Mouse (Mus musculus) liver, adult 2 months (tissue): ENCODE data around the gene Apol6. TPM values are rescaled to one million over a fixed set of nuclear protein-coding genes. Genes with fewer than 3 reads are reported as not detected.

Source experiments
- DNase-seq: peaks from one replicate; pipeline ENCODE4 v3.0.0-alpha.2; 2011; ENCODE audit warnings: low read depth, low spot score; ENCODE audit errors: extremely low read depth
- H3K27ac ChIP-seq: fragments of 200-500 bp; replicated peaks from 2 replicates; pipeline ENCODE4 v1.5.1; 2012; ENCODE audit warnings: low read depth, mild to moderate bottlenecking, control low read depth, inconsistent platforms, low read length; ENCODE audit not compliant: insufficient read depth
- H3K27me3 ChIP-seq: fragments of 200-500 bp; 2 replicates; pipeline ENCODE4 v1.6.1; 2012; ENCODE audit warnings: mild to moderate bottlenecking, moderate library complexity, low read length, inconsistent platforms; ENCODE audit not compliant: control insufficient read depth, insufficient read depth
- H3K36me3 ChIP-seq: fragments of 200-500 bp; 2 replicates; pipeline ENCODE4 v1.6.1; 2012; ENCODE audit warnings: low read length, inconsistent platforms; ENCODE audit not compliant: control insufficient read depth, insufficient read depth
- H3K4me1 ChIP-seq: fragments of 200-500 bp; 2 replicates; pipeline ENCODE4 v1.6.1; 2011; ENCODE audit warnings: low read length; ENCODE audit not compliant: control insufficient read depth, insufficient read depth
- H3K4me3 ChIP-seq: fragments of 200-500 bp; 2 replicates; pipeline ENCODE4 v1.5.1; 2011; ENCODE audit warnings: low read depth, mild to moderate bottlenecking, control low read depth, low read length, moderate library complexity; ENCODE audit not compliant: insufficient read depth
- H3K79me2 ChIP-seq: fragments of 200-500 bp; 2 replicates; pipeline ENCODE4 v1.6.1; 2012; ENCODE audit warnings: inconsistent platforms, mild to moderate bottlenecking, low read length, moderate library complexity; ENCODE audit not compliant: control insufficient read depth, insufficient read depth
- H3K9ac ChIP-seq: fragments of 200-500 bp; 2 replicates; pipeline ENCODE4 v1.6.1; 2012; ENCODE audit warnings: low read depth, mild to moderate bottlenecking, control low read depth, inconsistent platforms, low read length
- CTCF ChIP-seq: fragments of 200-500 bp; IDR thresholded peaks from 2 replicates; pipeline ENCODE4 v1.5.1; 2011; ENCODE audit warnings: low read depth, low read length, control low read depth
- POLR2A ChIP-seq: fragments of 200-500 bp; IDR thresholded peaks from 2 replicates; pipeline ENCODE4 v1.6.1; 2011; ENCODE audit warnings: low read length, control low read depth; ENCODE audit not compliant: insufficient read depth; ENCODE audit errors: extremely low read depth
- WGBS: fragments of 180-500 bp; shearing (Covaris S2); methylation state at CpG from one replicate; pipeline ENCODE4 v1.1.7; 2018; 5-methylcytosine and 5-hydroxymethylcytosine counted together
- polyA plus RNA-seq: library from polyadenylated mRNA; depleted of rRNA; stranded (reverse); fragments of >200 nt; gene quantifications from 2 replicates; pipeline ENCODE4 v1.2.3, GENCODE M21; 2012; rRNA removed
- total RNA-seq: library from RNA; depleted of rRNA; stranded (reverse); fragments of >200 nt; gene quantifications from 2 replicates; pipeline ENCODE4 v1.2.3, GENCODE M21; 2014; rRNA removed

Gene Apol6
- 0.07 and 0.37 TPM in 2 replicates for total RNA-seq
- 0.04 TPM in 1 of 2 replicates, not detected in the other for polyA plus RNA-seq

DNA sequence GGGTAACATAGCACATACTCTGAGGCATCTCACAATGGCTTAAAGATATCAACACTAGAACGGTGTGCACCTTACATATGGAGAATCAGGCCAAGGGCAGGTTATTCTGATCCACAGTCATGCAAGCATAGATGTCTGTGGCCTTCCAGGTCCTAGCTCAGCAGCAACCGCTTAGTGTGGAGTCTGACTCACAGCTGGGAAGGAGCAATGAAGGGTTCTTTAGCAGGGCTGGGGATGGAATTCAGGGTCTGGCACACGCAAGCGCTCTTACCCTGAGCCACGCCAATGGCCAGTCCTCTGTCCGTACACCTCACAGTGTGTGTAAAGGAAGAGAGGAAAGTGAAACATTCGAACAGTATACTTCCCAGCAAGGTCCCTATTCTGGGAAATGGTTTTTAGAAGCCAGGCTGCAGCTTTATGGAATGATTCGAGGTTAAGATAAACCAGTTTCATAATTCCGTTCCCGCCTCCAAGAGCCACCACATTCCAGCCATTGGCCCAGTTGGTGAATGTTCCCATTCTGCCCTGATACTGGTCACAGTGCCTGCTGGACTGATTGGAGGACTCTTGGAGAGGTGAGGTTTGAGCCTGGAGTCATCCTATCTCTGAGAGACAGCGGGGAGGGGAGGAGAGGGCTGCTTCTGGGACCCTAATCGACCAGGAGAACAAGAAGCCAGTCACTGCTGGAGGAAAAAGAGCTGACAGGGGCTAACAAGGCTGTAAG is at the start of gene Apol6:
Apol6 (plus strand) TSS at position 133 of the 724 bp plus-strand sequence.
- Histone ChIP-seq H3K9ac (no peak within 1 kb of the TSS), H3K27ac (no peak within 1 kb of the TSS), H3K36me3 (no peaks in the 10 kb centered on the region), H3K4me1 (no peaks in the 10 kb centered on the region), H3K79me2 (no peaks in the 10 kb centered on the region), H3K27me3 (no peaks in the 10 kb centered on the region), H3K4me3 (no peak within 1 kb of the TSS)
- no peak for TF ChIP-seq CTCF
- no peak for TF ChIP-seq POLR2A
- no peak for DNase-seq
- WGBS, result 92% methylated on average over 12 of the region's 12 CpGs

DNA sequence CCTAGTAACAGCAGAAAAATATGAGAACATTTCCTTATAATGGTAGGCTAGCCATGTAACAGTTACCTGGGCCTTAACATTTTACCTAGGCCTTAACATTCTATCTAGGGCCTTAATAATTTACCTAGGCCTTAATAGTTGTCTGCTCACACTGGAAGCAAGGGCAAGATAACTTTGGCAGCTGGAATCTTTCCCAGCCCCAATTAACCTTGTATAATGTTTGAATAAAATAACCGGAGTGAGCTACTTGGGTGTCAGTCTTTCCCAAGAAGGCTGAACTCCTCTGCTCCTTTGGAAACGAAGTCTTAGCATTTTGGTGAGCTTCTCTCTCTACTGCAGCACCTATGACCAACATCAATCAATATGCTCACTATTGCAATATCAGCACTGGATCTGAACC is 46.5 kb upstream of the Apol6 start:
- Histone ChIP-seq H3K27ac (no peak overlapping the region), H3K9ac (no peak overlapping the region), H3K4me3 (no peak overlapping the region), H3K36me3 (no peaks in the 10 kb centered on the region), H3K4me1 (no peaks in the 10 kb centered on the region), H3K27me3 (no peaks in the 10 kb centered on the region), H3K79me2 (no peaks in the 10 kb centered on the region)
- TF ChIP-seq POLR2A (no peak), CTCF (no peak)
- DNase-seq, result no peak
- WGBS, result 79% methylated on average over 2 of the region's 2 CpGs

- WGBS, result 56% methylated on average over 21 of the region's 21 CpGs
- no peaks in the 10 kb centered on the region for H3K4me1 ChIP-seq
- no peak for DNase-seq
- H3K4me3 ChIP-seq, result no peak overlapping the region
- no peak overlapping the region for H3K27ac ChIP-seq
- no peak overlapping the region for H3K9ac ChIP-seq
- H3K79me2 ChIP-seq, result no peaks in the 10 kb centered on the region
- no peak for TF ChIP-seq CTCF
- no peak for TF ChIP-seq POLR2A
- H3K27me3 ChIP-seq, result no peaks in the 10 kb centered on the region
- H3K36me3 ChIP-seq, result no peaks in the 10 kb centered on the region
Observed at GRCm38 (mm10) chr15:76998878-76999588, 45.5 kb upstream of the Apol6 start.

- no peak overlapping the region for H3K27ac ChIP-seq
- no peaks in the 10 kb centered on the region for H3K4me1 ChIP-seq
- DNase-seq, result no peak
- WGBS, result 85% methylated on average over 3 of the region's 3 CpGs
- no peaks in the 10 kb centered on the region for H3K79me2 ChIP-seq
- no peak for TF ChIP-seq POLR2A
- no peak for TF ChIP-seq CTCF
- H3K27me3 ChIP-seq, result no peaks in the 10 kb centered on the region
- H3K36me3 ChIP-seq, result no peaks in the 10 kb centered on the region
- H3K4me3 ChIP-seq, result no peak overlapping the region
- H3K9ac ChIP-seq, result no peak overlapping the region
Observed at GRCm38 (mm10) chr15:77003173-77003867, 41.2 kb upstream of the Apol6 start.

GRCm38 (mm10) chr15:77003868-77004215 is 40.7 kb upstream of the Apol6 start:
- TF ChIP-seq CTCF (peak; percentile 92), POLR2A (no peak)
- Histone ChIP-seq H3K36me3 (no peaks in the 10 kb centered on the region), H3K27me3 (no peaks in the 10 kb centered on the region), H3K27ac (no peak overlapping the region), H3K9ac (no peak overlapping the region), H3K79me2 (no peaks in the 10 kb centered on the region), H3K4me1 (no peaks in the 10 kb centered on the region), H3K4me3 (no peak overlapping the region)
- 0% methylated on average over 3 of the region's 3 CpGs for WGBS
- peak; percentile 32 for DNase-seq
